Mouse (Mus musculus): ENCODE measurements around the gene Prkn. TPM values are rescaled to one million over a fixed set of nuclear protein-coding genes. Genes with fewer than 3 reads are reported as not detected.

Gene Prkn
- 10 to 100 TPM; 12.7 to 15.9 TPM for total RNA-seq (2021)
- long read RNA-seq, experiment 1, partial matches to known transcripts: 1 of 2 reads
- long read RNA-seq, experiment 1, other reads (novel, unspliced or antisense): 1 of 2 reads
- long read RNA-seq, experiment 2, partial matches to known transcripts: 0 of 3 reads
- long read RNA-seq, experiment 2, other reads (novel, unspliced or antisense): 3 of 3 reads

GRCm38 (mm10) chr17:10840148-10840707 lies at the start of gene Prkn, which contains the start of gene Pacrg:
Gene Prkn (plus strand): TSS chr17:10840384.
Gene Pacrg (minus strand): TSS chr17:10840311.
- DNase-seq: peak; percentile 98

- no peak for DNase-seq
Measured at GRCm38 (mm10) chr17:10791661-10792060, 48.5 kb upstream of the Prkn start.

- DNase-seq: no peak
Measured at GRCm38 (mm10) chr17:10806692-10807091, 33.5 kb upstream of the Prkn start.

GRCm38 (mm10) chr17:10807261-10807998 lies 32.8 kb upstream of the Prkn start:
- no peak for DNase-seq

- no peak for DNase-seq
Measured at GRCm38 (mm10) chr17:10808571-10808970, 31.6 kb upstream of the Prkn start.

GRCm38 (mm10) chr17:10818971-10819370 lies 21.2 kb upstream of the Prkn start:
- DNase-seq: no peak

GRCm38 (mm10) chr17:10840731-10841201 lies 582 bp downstream of the Prkn start:
- peak; percentile 35 for DNase-seq

- DNase-seq: no peak
Measured at GRCm38 (mm10) chr17:10854207-10854606, 14.0 kb downstream of the Prkn start.

GRCm38 (mm10) chr17:10874208-10875187 lies 34.3 kb downstream of the Prkn start:
- no peak for DNase-seq

GRCm38 (mm10) chr17:10878986-10879385 lies 38.8 kb downstream of the Prkn start:
- DNase-seq: no peak

- DNase-seq: no peak
Measured at GRCm38 (mm10) chr17:10882260-10882659, 42.1 kb downstream of the Prkn start.

- no peak for DNase-seq
Measured at GRCm38 (mm10) chr17:10887924-10888323, 47.7 kb downstream of the Prkn start.

GRCm38 (mm10) chr17:10901686-10902228 lies 61.6 kb downstream of the Prkn start:
- DNase-seq: no peak

- no peak for DNase-seq
Measured at GRCm38 (mm10) chr17:10936698-10937097, 96.5 kb downstream of the Prkn start.

- DNase-seq: no peak
Measured at GRCm38 (mm10) chr17:10937844-10938243, 97.7 kb downstream of the Prkn start.

GRCm38 (mm10) chr17:10938755-10939154 lies 98.6 kb downstream of the Prkn start:
- no peak for DNase-seq

GRCm38 (mm10) chr17:10946552-10946951 lies 106.4 kb downstream of the Prkn start:
- DNase-seq: no peak

GRCm38 (mm10) chr17:10947614-10948013 lies 107.4 kb downstream of the Prkn start:
- DNase-seq: no peak

- no peak for DNase-seq
Measured at GRCm38 (mm10) chr17:10959066-10959864, 119.1 kb downstream of the Prkn start.

- no peak for DNase-seq
Measured at GRCm38 (mm10) chr17:10962151-10962550, 122.0 kb downstream of the Prkn start.

- DNase-seq: no peak
Measured at GRCm38 (mm10) chr17:10982136-10982535, 142.0 kb downstream of the Prkn start.

Measured in gastrocnemius, postnatal 10 days (tissue).